Mouse (Mus musculus) thymus, postnatal 10 days (tissue): ENCODE measurements at regions not wholly inside any gene's neighbourhood (a gene's known extent, or its start where the extent isn't known, plus 50 kb on each side); places are given as distances from the start of the nearest gene placed in this dataset.
A peak's percentile ranks its signal among the peaks of the same experiment; 100 is the strongest.

Experiments used
- DNase-seq, 2 experiments: peaks; one replicate each; pipeline ENCODE4 v3.0.0; 2021; ENCODE audit warnings: low spot score in 2 of 2

- DNase-seq: no peak
Measured at GRCm38 (mm10) chr8:26354516-26354915, 235.2 kb downstream of the Gm45692 start.

GRCm38 (mm10) chr8:26356801-26357200 is 237.5 kb downstream of the Gm45692 start:
- no peak for DNase-seq

GRCm38 (mm10) chr8:26358711-26359136 is 239.4 kb downstream of the Gm45692 start:
- DNase-seq: no peak

GRCm38 (mm10) chr8:26362366-26362765 is 243.0 kb downstream of the Gm45692 start:
- DNase-seq: no peak

GRCm38 (mm10) chr8:26363616-26364015 is 244.3 kb downstream of the Gm45692 start:
- no peak for DNase-seq

- no peak for DNase-seq
Measured at GRCm38 (mm10) chr8:26364637-26365036, 245.3 kb downstream of the Gm45692 start.

- peak in 1 of 2 experiments; percentile 42 for DNase-seq
Measured at GRCm38 (mm10) chr8:26380668-26381067, 261.3 kb downstream of the Gm45692 start.

- no peak for DNase-seq
Measured at GRCm38 (mm10) chr8:26382426-26382825, 263.1 kb downstream of the Gm45692 start.

- DNase-seq: no peak
Measured at GRCm38 (mm10) chr8:26383886-26384285, 264.6 kb downstream of the Gm45692 start.

- no peak for DNase-seq
Measured at GRCm38 (mm10) chr8:26384305-26384993, 265.1 kb downstream of the Gm45692 start.

- no peak for DNase-seq
Measured at GRCm38 (mm10) chr8:26384994-26385345, 265.6 kb downstream of the Gm45692 start.

GRCm38 (mm10) chr8:26395061-26395460 is 275.7 kb downstream of the Gm45692 start:
- no peak for DNase-seq

- DNase-seq: no peak
Measured at GRCm38 (mm10) chr8:26420002-26420401, 300.7 kb downstream of the Gm45692 start.

- no peak for DNase-seq
Measured at GRCm38 (mm10) chr8:26420536-26420935, 301.2 kb downstream of the Gm45692 start.

- DNase-seq: no peak
Measured at GRCm38 (mm10) chr8:26427311-26427710, 308.0 kb downstream of the Gm45692 start.

- DNase-seq: no peak
Measured at GRCm38 (mm10) chr8:26429751-26430327, 310.5 kb downstream of the Gm45692 start.

- no peak for DNase-seq
Measured at GRCm38 (mm10) chr8:26432161-26432919, 313.0 kb downstream of the Gm45692 start.

GRCm38 (mm10) chr8:26436236-26436635 is 316.9 kb downstream of the Gm45692 start:
- no peak for DNase-seq

GRCm38 (mm10) chr8:26437571-26437970 is 318.2 kb downstream of the Gm45692 start:
- DNase-seq: no peak

- no peak for DNase-seq
Measured at GRCm38 (mm10) chr8:26438246-26438862, 319.0 kb downstream of the Gm45692 start.

- DNase-seq: no peak
Measured at GRCm38 (mm10) chr8:26438877-26439276, 319.5 kb downstream of the Gm45692 start.

- DNase-seq: no peak
Measured at GRCm38 (mm10) chr8:26441268-26442030, 322.1 kb downstream of the Gm45692 start.
